ENCODE assay signal across 11 mouse cellular contexts in the genomic region with DNA sequence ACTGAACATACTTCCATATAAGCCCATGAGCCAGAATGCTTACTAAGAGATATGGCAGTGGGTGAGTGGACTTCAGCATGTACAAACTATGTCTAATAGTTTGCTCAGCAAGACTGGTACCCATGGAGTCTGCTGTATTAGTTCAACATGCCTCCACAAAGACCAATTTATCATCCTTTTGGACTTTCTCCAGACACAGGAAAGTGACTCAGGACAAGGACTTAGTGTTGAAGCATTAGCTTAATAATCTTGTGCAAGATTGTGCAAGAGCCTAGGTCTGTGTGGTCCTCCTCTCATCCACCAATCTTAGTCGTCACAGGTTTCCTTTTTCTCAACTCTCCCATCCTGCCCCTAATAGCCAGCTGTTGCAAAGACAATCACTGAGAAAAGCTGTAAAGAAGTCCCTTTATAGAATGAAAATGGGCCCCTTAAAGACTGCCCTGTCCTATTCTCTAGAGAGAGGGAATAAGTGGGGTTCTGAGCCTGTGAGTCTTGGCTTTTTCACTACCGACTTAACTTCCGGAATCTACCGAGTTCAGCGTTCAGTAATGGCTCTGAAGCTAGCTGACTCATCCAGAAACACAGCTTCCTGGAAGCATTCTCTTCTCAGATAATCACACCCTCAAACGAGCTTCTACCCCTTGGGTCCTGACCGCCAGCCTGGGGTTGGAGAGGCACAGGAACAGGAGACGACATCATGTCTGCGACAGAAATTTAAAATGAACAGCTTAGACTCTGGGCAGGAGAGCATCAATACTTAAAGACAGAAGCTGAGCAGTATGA. TPM values are rescaled to one million over a fixed set of nuclear protein-coding genes. Genes with fewer than 3 reads are reported as not detected.
DNase-seq lines count a peak whose midpoint lies in the region; ATAC-seq lines count a peak whose summit lies in the region.
"Had no signal": no experiment of that assay in that cellular context is flagged by ENCODE, and none has a peak within 500 bp of the region (broad histone marks: within the 10 kb centered on the region; RNA-seq: fewer than 3 reads in every experiment).

No protein-coding gene starts in this region.

- no peaks in the 10 kb centered on the region; the same call in 1 of the 2 replicates for H3K27me3 ChIP-seq in liver, embryonic 12.5 days (replicated peaks)
- H3K27me3 ChIP-seq in neural tube, embryonic 15.5 days (replicated peaks): no peaks in the 10 kb centered on the region
- H3K27me3 ChIP-seq: limb, embryonic 15.5 days had no signal

- peak overlapping the region; percentile 29 for H3K4me3 ChIP-seq in liver, embryonic 12.5 days
- no peak overlapping the region for H3K4me3 ChIP-seq in neural tube, embryonic 15.5 days (replicated peaks)
- H3K4me3 ChIP-seq: limb, embryonic 15.5 days had no signal

- H3K4me1 ChIP-seq in liver, embryonic 12.5 days: peaks cover 19% of the 10 kb centered on the region
- no peaks in the 10 kb centered on the region for H3K4me1 ChIP-seq in neural tube, embryonic 15.5 days
- H3K4me1 ChIP-seq: limb, embryonic 15.5 days had no signal

- peak overlapping the region; percentile 63 for H3K4me2 ChIP-seq in liver, embryonic 12.5 days
- no peak overlapping the region for H3K4me2 ChIP-seq in neural tube, embryonic 15.5 days
- H3K4me2 ChIP-seq: limb, embryonic 15.5 days had no signal

- no peaks in the 10 kb centered on the region for H3K36me3 ChIP-seq in liver, embryonic 12.5 days
- H3K36me3 ChIP-seq in neural tube, embryonic 15.5 days: no peaks in the 10 kb centered on the region
- H3K36me3 ChIP-seq: limb, embryonic 15.5 days had no signal

- ATAC-seq in liver, embryonic 12.5 days: peak; percentile 89
- ATAC-seq in neural tube, embryonic 15.5 days (ENCODE audit: low FRiP score): no peak

- H3K9ac ChIP-seq in liver, embryonic 12.5 days: peak overlapping the region; percentile 50; the same call in 1 of the 2 replicates
- no peak overlapping the region for H3K9ac ChIP-seq in neural tube, embryonic 15.5 days (replicated peaks)
- H3K9ac ChIP-seq: limb, embryonic 15.5 days had no signal

- no peaks in the 10 kb centered on the region for H3K9me3 ChIP-seq in liver, embryonic 12.5 days (replicated peaks)
- no peaks in the 10 kb centered on the region for H3K9me3 ChIP-seq in neural tube, embryonic 15.5 days (replicated peaks)
- H3K9me3 ChIP-seq: limb, embryonic 15.5 days had no signal

- peak; percentile 98 for DNase-seq in 3T3-L1 (ENCODE audit: low read depth, low spot score)
- DNase-seq in B cell, adult 2 months: peak; percentile 4 to 8
- peak; percentile 7 to 45 for DNase-seq in adrenal gland, postnatal 36 days
- no peak for DNase-seq in retina, embryonic 14.5 days (ENCODE audit: low spot score)
- DNase-seq in gastrocnemius, postnatal 25 days: no peak
- no peak for DNase-seq in left cerebral cortex, postnatal 36 days (ENCODE audit: low spot score in 2 of 2)
- DNase-seq: thymus, adult 18-20 months had no signal

- peak overlapping the region; percentile 77 for H3K27ac ChIP-seq in liver, embryonic 12.5 days
- no peak overlapping the region for H3K27ac ChIP-seq in neural tube, embryonic 15.5 days (replicated peaks)
- H3K27ac ChIP-seq: kidney, postnatal 0 days; limb, embryonic 15.5 days had no signal

- 26% methylated on average over 9 of the region's 9 CpGs for WGBS in liver, embryonic 12.5 days (ENCODE audit: insufficient replicate concordance)
- 73% methylated on average over 9 of the region's 9 CpGs for WGBS in neural tube, embryonic 15.5 days

- intact Hi-C loops in left cerebral cortex, postnatal 36 days (cut with DNase I): no loop called here

RNA-seq across cellular contexts. Expression of a gene that starts 55.3 kb away (rescaled TPM):
- total RNA-seq in adrenal gland, postnatal 36 days (2021): 10 to 100 TPM; 33.9 to 37.1 TPM
- polyA plus RNA-seq in liver, embryonic 12.5 days (2016; fragmentation: Nextera tagmentation; extraction: Ambion mirVana): 13.1 and 13.6 TPM in 2 replicates
- 7.7 and 8.6 TPM in 2 replicates for polyA plus RNA-seq in neural tube, embryonic 15.5 days (2015; fragmentation: Nextera tagmentation; extraction: Ambion mirVana)
- total RNA-seq in gastrocnemius, postnatal 25 days (2021): 10 to 100 TPM; 19.6 to 20.5 TPM
- total RNA-seq in left cerebral cortex, postnatal 36 days (2021): 10 to 100 TPM; 35.9 to 36.8 TPM

RNA-seq across cellular contexts. Expression of a gene that starts 55.8 kb away (rescaled TPM):
- 10 to 100 TPM; 43.3 to 52.8 TPM for total RNA-seq in adrenal gland, postnatal 36 days (2021)
- polyA plus RNA-seq in liver, embryonic 12.5 days (2016; fragmentation: Nextera tagmentation; extraction: Ambion mirVana): 40.0 and 41.1 TPM in 2 replicates
- 34.3 and 41.8 TPM in 2 replicates for polyA plus RNA-seq in neural tube, embryonic 15.5 days (2015; fragmentation: Nextera tagmentation; extraction: Ambion mirVana)
- 10 to 100 TPM; 38.7 to 41.2 TPM for total RNA-seq in gastrocnemius, postnatal 25 days (2021)
- total RNA-seq in left cerebral cortex, postnatal 36 days (2021): 10 to 100 TPM; 42.5 to 45.7 TPM

RNA-seq across cellular contexts. Expression of a gene that starts 55.8 kb away (rescaled TPM):
- total RNA-seq in adrenal gland, postnatal 36 days (2021): 100 to 1,000 TPM; 123 to 135 TPM
- polyA plus RNA-seq in liver, embryonic 12.5 days (2016; fragmentation: Nextera tagmentation; extraction: Ambion mirVana): 121 and 123 TPM in 2 replicates
- polyA plus RNA-seq in neural tube, embryonic 15.5 days (2015; fragmentation: Nextera tagmentation; extraction: Ambion mirVana): 57.8 and 77.5 TPM in 2 replicates
- total RNA-seq in gastrocnemius, postnatal 25 days (2021): 10 to 100 TPM in 1 of 2 experiments, 1 to 10 TPM in 1; 7.5 to 10.1 TPM
- 10 to 100 TPM; 20.8 to 22.4 TPM for total RNA-seq in left cerebral cortex, postnatal 36 days (2021)

Comparison
In these comparisons a context has a peak if more than half of its experiments do, and no peak if none do; other contexts are left out.
1. DNase-seq: peak in 3T3-L1 (single experiment), B cell, adult 2 months (2 of 2) and adrenal gland, postnatal 36 days (2 of 2); none in retina, embryonic 14.5 days (single experiment), gastrocnemius, postnatal 25 days (single experiment) and left cerebral cortex, postnatal 36 days (0 of 2).
2. RNA of a gene that starts 55.8 kb away (total RNA-seq): 123 to 135 TPM in adrenal gland, postnatal 36 days; 20.8 to 22.4 TPM in left cerebral cortex, postnatal 36 days and 7.5 to 10.1 TPM in gastrocnemius, postnatal 25 days; every median in the first group is over 4 times any median in the second.